Mouse (Mus musculus): ENCODE data around the gene Bag3.

GRCm38 (mm10) chr7:128569987-128570656 lies 46.7 kb downstream of the Bag3 start:
- TF ChIP-seq POLR2A (IDR thresholded peaks at IDR 0.05; ENCODE audit: control insufficient read depth, low read depth, low read length): no peak
- no peak for TF ChIP-seq CTCF (IDR thresholded peaks at IDR 0.05; ENCODE audit: control insufficient read depth, insufficient read depth, insufficient replicate concordance, low read depth, low read length)
